Mouse (Mus musculus): ENCODE measurements around the gene Ppp1r1b. TPM values are rescaled to one million over a fixed set of nuclear protein-coding genes. Genes with fewer than 3 reads are reported as not detected.
A peak's percentile ranks its signal among the peaks of the same experiment; 100 is the strongest.

The Ppp1r1b gene
- total RNA-seq, 2 experiments from 2014 or later = 52.3 to 53.4 TPM

GRCm38 (mm10) chr11:98328031-98328370, 20.2 kb upstream of the Ppp1r1b start:
- intact Hi-C loops (cut with DNase I) = no loop called here
- no peak for DNase-seq

GRCm38 (mm10) chr11:98328371-98329069, 19.7 kb upstream of the Ppp1r1b start:
- DNase-seq = peak; percentile 56
- intact Hi-C loops (cut with DNase I) = no loop called here

- DNase-seq = peak; percentile 95
- intact Hi-C loops (cut with DNase I) = no loop called here
Measured at GRCm38 (mm10) chr11:98329081-98329959, 18.9 kb upstream of the Ppp1r1b start, which contains the start of gene Neurod2. Gene Neurod2 (minus strand): TSS chr11:98329648.

- intact Hi-C loops (cut with DNase I) = no loop called here
- DNase-seq = peak; percentile 54
Measured at GRCm38 (mm10) chr11:98329960-98330744, 18.1 kb upstream of the Ppp1r1b start.

GRCm38 (mm10) chr11:98330745-98331204, 17.4 kb upstream of the Ppp1r1b start:
- intact Hi-C loops (cut with DNase I) = no loop called here
- DNase-seq = no peak

GRCm38 (mm10) chr11:98331401-98331800, 16.8 kb upstream of the Ppp1r1b start:
- intact Hi-C loops (cut with DNase I) = no loop called here
- DNase-seq = no peak

GRCm38 (mm10) chr11:98332186-98332585, 16.0 kb upstream of the Ppp1r1b start:
- no peak for DNase-seq
- intact Hi-C loops (cut with DNase I) = no loop called here

GRCm38 (mm10) chr11:98332841-98333240, 15.4 kb upstream of the Ppp1r1b start:
- intact Hi-C loops (cut with DNase I) = no loop called here

GRCm38 (mm10) chr11:98333263-98333696, 14.9 kb upstream of the Ppp1r1b start:
- intact Hi-C loops (cut with DNase I) = no loop called here
- no peak for DNase-seq

More at GRCm38 (mm10) chr11:98332841-98333240, 15.4 kb upstream of the Ppp1r1b start:
- no peak for DNase-seq

GRCm38 (mm10) chr11:98333981-98334741, 14.0 kb upstream of the Ppp1r1b start:
- DNase-seq = peak; percentile 85
- intact Hi-C loops (cut with DNase I) = no loop called here

- no peak for DNase-seq
- intact Hi-C loops (cut with DNase I) = no loop called here
Measured at GRCm38 (mm10) chr11:98335250-98335649, 13.0 kb upstream of the Ppp1r1b start.

- intact Hi-C loops (cut with DNase I) = no loop called here
- no peak for DNase-seq
Measured at GRCm38 (mm10) chr11:98336245-98337107, 11.7 kb upstream of the Ppp1r1b start.

- peak; percentile 81 for DNase-seq
- intact Hi-C loops (cut with DNase I) = no loop called here
Measured at GRCm38 (mm10) chr11:98338507-98338961, 9.7 kb upstream of the Ppp1r1b start.

GRCm38 (mm10) chr11:98339071-98339501, 9.1 kb upstream of the Ppp1r1b start:
- DNase-seq = no peak
- intact Hi-C loops (cut with DNase I) = no loop called here

- intact Hi-C loops (cut with DNase I) = no loop called here
- DNase-seq = peak; percentile 72
Measured at GRCm38 (mm10) chr11:98339679-98340287, 8.4 kb upstream of the Ppp1r1b start.

- intact Hi-C loops (cut with DNase I) = no loop called here
- no peak for DNase-seq
Measured at GRCm38 (mm10) chr11:98340597-98340996, 7.6 kb upstream of the Ppp1r1b start.

- intact Hi-C loops (cut with DNase I) = no loop called here
- no peak for DNase-seq
Measured at GRCm38 (mm10) chr11:98341174-98341573, 7.0 kb upstream of the Ppp1r1b start.
